8 mouse cellular contexts compared by ENCODE assay signal in genomic region chr17:33685249-33685653, GRCm38 (mm10). TPM values are rescaled to one million over a fixed set of nuclear protein-coding genes. Genes with fewer than 3 reads are reported as not detected.
DNase-seq lines count a peak whose midpoint lies in the region; ATAC-seq and TF ChIP-seq lines count a peak whose summit lies in the region.

No protein-coding gene starts in this region.

- H3K4me1 ChIP-seq in forebrain, embryonic 14.5 days (ENCODE audit: control insufficient read depth, insufficient read depth, low read length), result peaks cover 26% of the 10 kb centered on the region
- peaks cover 22% of the 10 kb centered on the region for H3K4me1 ChIP-seq in lung, adult 2 months (ENCODE audit: control insufficient read depth, insufficient read depth, low read length)

- H3K4me3 ChIP-seq in forebrain, embryonic 14.5 days (ENCODE audit: low read depth, low read length), result peak overlapping the region; percentile 88
- H3K4me3 ChIP-seq in lung, adult 2 months (replicated peaks; ENCODE audit: extremely low read depth, low read depth, low read length), result peak overlapping the region; percentile 97

- ATAC-seq in forebrain, embryonic 14.5 days, result peak; percentile 99
- peak; percentile 95 for ATAC-seq in neutrophil, adult 5-6 weeks (ENCODE audit: extremely low read depth, insufficient number of reproducible peaks, low FRiP score, poor library complexity, severe bottlenecking)

- peak; percentile 96 for TF ChIP-seq POLR2A in lung, adult 2 months (IDR thresholded peaks at IDR 0.05; ENCODE audit: borderline replicate concordance, extremely low read depth, low read depth, low read length)

- WGBS in forebrain, embryonic 14.5 days, result under 1% methylated on average over 42 of the region's 42 CpGs
- under 1% methylated on average over 42 of the region's 42 CpGs for WGBS in lung, adult 2 months

- DNase-seq in ES-CJ7 (ENCODE audit: low read depth, low spot score), result peak; percentile 98
- DNase-seq in cerebellum, adult 11 months, result peak; percentile 96
- DNase-seq in forebrain, embryonic 14.5 days (ENCODE audit: low spot score), result peak; percentile 98
- peak; percentile 96 for DNase-seq in heart, postnatal 25 days (ENCODE audit: low spot score)
- peak; percentile 96 to 98 for DNase-seq in layer of hippocampus, adult 18-20 months (ENCODE audit: low spot score in 2 of 2)
- DNase-seq in lung, adult 2 months, result peak; percentile 97
- peak; percentile 97 to 98 for DNase-seq in thymus, adult 18-20 months

- H3K4me2 ChIP-seq in forebrain, embryonic 14.5 days (ENCODE audit: low read length), result peak overlapping the region; percentile 99

- no peak for TF ChIP-seq CTCF in lung, adult 2 months (IDR thresholded peaks at IDR 0.05; ENCODE audit: insufficient read depth, low read length)

- peaks cover 11% of the 10 kb centered on the region for H3K36me3 ChIP-seq in forebrain, embryonic 14.5 days (ENCODE audit: control insufficient read depth, insufficient read depth, low read length)

- H3K9ac ChIP-seq in forebrain, embryonic 14.5 days (ENCODE audit: low read length), result peak overlapping the region; percentile 96

- peak overlapping the region; percentile 96 for H3K27ac ChIP-seq in forebrain, embryonic 14.5 days (ENCODE audit: low read depth, low read length)

- H3K27me3 ChIP-seq in forebrain, embryonic 14.5 days (replicated peaks; ENCODE audit: control insufficient read depth, insufficient read depth, low read length), result no peaks in the 10 kb centered on the region

- intact Hi-C loops in heart, postnatal 25 days (cut with DNase I), result loop anchor here (2.0 kb wide), 1 partner anchor 34 kb away; the partner anchor contains the start of gene March2

- H3K9me3 ChIP-seq in forebrain, embryonic 14.5 days (replicated peaks; ENCODE audit: control insufficient read depth, low read length), result no peaks in the 10 kb centered on the region

RNA-seq across cellular contexts. Expression of gene Hnrnpm, which starts 1.4 kb away (rescaled TPM):
- polyA plus RNA-seq in forebrain, embryonic 14.5 days (2014; fragmentation: Nextera tagmentation; extraction: Ambion mirVana), result 242 and 246 TPM in 2 replicates
- 100 to 1,000 TPM in 1 of 2 experiments, 10 to 100 TPM in 1; 89.2 to 106 TPM for total RNA-seq in heart, postnatal 25 days (2021)
- total RNA-seq in layer of hippocampus, adult 18-20 months (2021), result 100 to 1,000 TPM; 136 to 150 TPM
- 72.4 and 83.8 TPM in 2 replicates for polyA plus RNA-seq in lung, adult 2 months (2012; rRNA removed)
- total RNA-seq in neutrophil, adult 5-6 weeks (2017), result 247 and 353 TPM in 2 replicates

RNA-seq across cellular contexts. Expression of gene March2, which starts 33.2 kb away (rescaled TPM):
- polyA plus RNA-seq in forebrain, embryonic 14.5 days (2014; fragmentation: Nextera tagmentation; extraction: Ambion mirVana), result 63.9 TPM in 2 replicates
- total RNA-seq in heart, postnatal 25 days (2021), result 100 to 1,000 TPM; 143 to 160 TPM
- 10 to 100 TPM; 86.2 to 87.1 TPM for total RNA-seq in layer of hippocampus, adult 18-20 months (2021)
- polyA plus RNA-seq in lung, adult 2 months (2012; rRNA removed), result 114 and 126 TPM in 2 replicates
- total RNA-seq in neutrophil, adult 5-6 weeks (2017), result 62.6 and 68.3 TPM in 2 replicates

RNA-seq across cellular contexts. Expression of gene Pram1, which starts 47.4 kb away (rescaled TPM):
- 0.21 and 0.36 TPM in 2 replicates for polyA plus RNA-seq in forebrain, embryonic 14.5 days (2014; fragmentation: Nextera tagmentation; extraction: Ambion mirVana)
- total RNA-seq in heart, postnatal 25 days (2021), result under 1 TPM in 1 of 2 experiments, not detected in 1; 0.34 TPM
- total RNA-seq in layer of hippocampus, adult 18-20 months (2021), result under 1 TPM in 1 of 2 experiments, not detected in 1; 0.30 TPM
- 0.06 TPM in 1 of 2 replicates, not detected in the other for polyA plus RNA-seq in lung, adult 2 months (2012; rRNA removed)
- 64.7 and 68.6 TPM in 2 replicates for total RNA-seq in neutrophil, adult 5-6 weeks (2017)

RNA-seq across cellular contexts. Expression of gene Zfp414, which starts 56.4 kb away (rescaled TPM):
- 93.0 and 97.9 TPM in 2 replicates for polyA plus RNA-seq in forebrain, embryonic 14.5 days (2014; fragmentation: Nextera tagmentation; extraction: Ambion mirVana)
- total RNA-seq in heart, postnatal 25 days (2021), result 10 to 100 TPM in 1 of 2 experiments, 1 to 10 TPM in 1; 9.7 to 11.4 TPM
- total RNA-seq in layer of hippocampus, adult 18-20 months (2021), result 10 to 100 TPM; 43.8 to 47.2 TPM
- 70.2 and 76.4 TPM in 2 replicates for polyA plus RNA-seq in lung, adult 2 months (2012; rRNA removed)
- total RNA-seq in neutrophil, adult 5-6 weeks (2017), result 35.3 and 40.5 TPM in 2 replicates

Comparison
In these comparisons a context has a peak if more than half of its experiments do, and no peak if none do; other contexts are left out.
1. Peak in every context shown above with its lines: DNase-seq, ATAC-seq, H3K4me3 ChIP-seq and H3K27ac ChIP-seq.
2. RNA of gene Pram1, which starts 47.4 kb away (total RNA-seq): 64.7 to 68.6 TPM in neutrophil, adult 5-6 weeks; 0.30 TPM in layer of hippocampus, adult 18-20 months and 0.34 TPM in heart, postnatal 25 days; every median in the first group is over 10 times any median in the second.